Mouse (Mus musculus) bone marrow macrophage, adult 2 months (primary cell): ENCODE results near the gene Ss18l1.

Experiments
- CTCF ChIP-seq: IDR thresholded peaks from 2 replicates; pipeline ENCODE4 v1.5.1; 2012; ENCODE audit warnings: low read depth, mild to moderate bottlenecking, low read length, moderate library complexity
- POLR2A ChIP-seq: IDR thresholded peaks from 2 replicates; pipeline ENCODE4 v1.6.1; 2012; ENCODE audit warnings: mild to moderate bottlenecking, low read depth, low read length, borderline replicate concordance

DNA sequence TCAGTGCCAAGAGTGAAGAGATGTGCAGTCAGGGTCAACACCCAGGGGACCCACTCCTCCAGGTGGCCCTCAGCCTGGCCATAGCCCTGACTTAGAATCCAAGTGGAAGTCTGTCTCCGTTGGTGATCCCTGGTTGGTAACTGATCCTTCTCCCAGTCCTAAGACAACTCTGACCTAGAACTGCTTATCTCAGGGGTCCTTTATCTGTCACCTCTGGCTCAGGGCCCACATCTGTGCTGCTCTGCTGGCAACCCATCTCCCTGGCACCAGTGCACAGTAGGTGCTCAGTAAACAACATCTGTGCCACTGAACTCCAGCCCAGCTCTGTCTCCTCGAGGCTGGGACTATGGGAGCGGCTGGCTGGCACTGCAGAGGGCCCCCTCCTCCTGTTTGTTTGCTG lies 55.3 kb downstream of the Ss18l1 start:
- TF ChIP-seq POLR2A (no peak), CTCF (no peak)
